Mouse (Mus musculus): ENCODE measurements around the gene Serpina3a. TPM values are rescaled to one million over a fixed set of nuclear protein-coding genes. Genes with fewer than 3 reads are reported as not detected.

Serpina3a gene
- polyA plus RNA-seq (2017; shearing (Covaris generic)): under 1 TPM in 1 of 2 experiments, not detected in 1; 0.14 TPM

GRCm38 (mm10) chr12:104112333-104112732, at the start of gene Serpina3a:
Serpina3a (plus strand) TSS chr12:104112724.

GRCm38 (mm10) chr12:104100768-104101167, 11.8 kb upstream of the Serpina3a start, which contains the start of gene Serpina5:
Serpina5 (plus strand) TSS chr12:104101113.

GRCm38 (mm10) chr12:104127696-104128095, 15.2 kb downstream of the Serpina3a start, which contains the start of gene Serpina3b:
Serpina3b (plus strand) TSS chr12:104127996.

GRCm38 (mm10) chr12:104153656-104154055, 41.1 kb downstream of the Serpina3a start, which contains the start of gene Serpina3c:
Serpina3c (minus strand) TSS chr12:104153870.

Other genes starting within 250 kb of the Serpina3a start
- gene Serpina1a, start 249.2 kb upstream of the Serpina3a start, polyA plus RNA-seq (2017; shearing (Covaris generic)): not detected
- gene Serpina1c, start 207.8 kb upstream of the Serpina3a start, polyA plus RNA-seq (2017; shearing (Covaris generic)): not detected
- not detected for gene Serpina1e, start 153.7 kb upstream of the Serpina3a start, polyA plus RNA-seq (2017; shearing (Covaris generic))
- gene Serpina11, start 122.8 kb upstream of the Serpina3a start, polyA plus RNA-seq (2017; shearing (Covaris generic)): under 1 TPM in 1 of 2 experiments, not detected in 1; 0.32 TPM
- gene Serpina9, start 99.0 kb upstream of the Serpina3a start, polyA plus RNA-seq (2017; shearing (Covaris generic)): 1 to 10 TPM in 1 of 2 experiments, under 1 TPM in 1; 0.23 to 1.1 TPM
- not detected for gene Serpina12, start 68.3 kb upstream of the Serpina3a start, polyA plus RNA-seq (2017; shearing (Covaris generic))
- gene Serpina5, start 11.6 kb upstream of the Serpina3a start, polyA plus RNA-seq (2017; shearing (Covaris generic)): not detected
- under 1 TPM in 1 of 2 experiments, not detected in 1; 0.14 TPM for gene Serpina3b, start 15.3 kb downstream of the Serpina3a start, polyA plus RNA-seq (2017; shearing (Covaris generic))
- not detected for gene Serpina3c, start 41.1 kb downstream of the Serpina3a start, polyA plus RNA-seq (2017; shearing (Covaris generic))
- 10 to 100 TPM; 21.4 to 31.2 TPM for gene Serpina3f, start 101.8 kb downstream of the Serpina3a start, polyA plus RNA-seq (2017; shearing (Covaris generic))
- gene Serpina3g, start 123.5 kb downstream of the Serpina3a start, polyA plus RNA-seq (2017; shearing (Covaris generic)): 100 to 1,000 TPM; 208 to 543 TPM
- under 1 TPM in 1 of 2 experiments, not detected in 1; 0.48 TPM for gene Serpina3i, start 150.4 kb downstream of the Serpina3a start, polyA plus RNA-seq (2017; shearing (Covaris generic))
- not detected for gene Serpina3j, start 201.8 kb downstream of the Serpina3a start, polyA plus RNA-seq (2017; shearing (Covaris generic))
- not detected for gene Serpina3k, start 225.8 kb downstream of the Serpina3a start, polyA plus RNA-seq (2017; shearing (Covaris generic))
- gene Serpina3m, start 225.8 kb downstream of the Serpina3a start, polyA plus RNA-seq (2017; shearing (Covaris generic)): not detected